Comparison of ENCODE assay signal across 7 mouse cellular contexts in genomic region chr8:95242826-95243571, GRCm38 (mm10). TPM values are rescaled to one million over a fixed set of nuclear protein-coding genes. Genes with fewer than 3 reads are reported as not detected.
DNase-seq lines count a peak whose midpoint lies in the region; ATAC-seq lines count a peak whose summit lies in the region.

No protein-coding gene starts in this region.

- 0 out of 2 replicates have a peak overlapping the region, but pooled peaks have one; percentile 15 for H3K4me2 ChIP-seq in hindbrain, embryonic 13.5 days
- H3K4me2 ChIP-seq in neural tube, embryonic 15.5 days: peak overlapping the region; percentile 38

- H3K9ac ChIP-seq in hindbrain, embryonic 13.5 days: peak overlapping the region; percentile 51; the same call in 1 of the 2 replicates
- no peak overlapping the region for H3K9ac ChIP-seq in neural tube, embryonic 15.5 days (replicated peaks)

- peak; percentile 80 for DNase-seq in Muller cell, postnatal 12 days (ENCODE audit: inconsistent ontology term)
- DNase-seq in adrenal gland, postnatal 25 days: peak; percentile 51
- DNase-seq in layer of hippocampus, postnatal 14 days (ENCODE audit: low spot score in 2 of 2): peak; percentile 72 to 92
- DNase-seq in urinary bladder, adult 18-20 months (ENCODE audit: low spot score in 2 of 2): no peak

- peak overlapping the region; percentile 96 for H3K27ac ChIP-seq in hindbrain, embryonic 13.5 days
- peak overlapping the region; percentile 88 for H3K27ac ChIP-seq in neural tube, embryonic 15.5 days (replicated peaks)

- H3K36me3 ChIP-seq in hindbrain, embryonic 13.5 days: no peaks in the 10 kb centered on the region
- no peaks in the 10 kb centered on the region for H3K36me3 ChIP-seq in neural tube, embryonic 15.5 days

- peaks cover 45% of the 10 kb centered on the region for H3K4me1 ChIP-seq in hindbrain, embryonic 13.5 days (replicated peaks)
- H3K4me1 ChIP-seq in neural tube, embryonic 15.5 days: peaks cover 36% of the 10 kb centered on the region

- 14% methylated on average over 12 of the region's 12 CpGs for WGBS in hindbrain, embryonic 13.5 days
- 9% methylated on average over 12 of the region's 12 CpGs for WGBS in neural tube, embryonic 15.5 days

- no peak overlapping the region for H3K4me3 ChIP-seq in hindbrain, embryonic 13.5 days
- no peak overlapping the region for H3K4me3 ChIP-seq in neural tube, embryonic 15.5 days (replicated peaks)

- no peaks in the 10 kb centered on the region for H3K27me3 ChIP-seq in hindbrain, embryonic 13.5 days
- no peaks in the 10 kb centered on the region for H3K27me3 ChIP-seq in neural tube, embryonic 15.5 days (replicated peaks)

- ATAC-seq in hindbrain, embryonic 13.5 days (ENCODE audit: low FRiP score): peak; percentile 93
- peak; percentile 84 for ATAC-seq in neural tube, embryonic 15.5 days (ENCODE audit: low FRiP score)
- no peak for ATAC-seq in megakaryocyte-erythroid progenitor cell, adult 5-6 weeks (replicated peaks; ENCODE audit: low FRiP score, low TSS enrichment, poor library complexity, severe bottlenecking)

- H3K9me3 ChIP-seq in hindbrain, embryonic 13.5 days: no peaks in the 10 kb centered on the region
- H3K9me3 ChIP-seq in neural tube, embryonic 15.5 days (replicated peaks): no peaks in the 10 kb centered on the region

RNA-seq across cellular contexts. Expression of gene Kifc3, which starts 40.4 kb away (rescaled TPM):
- 108 and 116 TPM in 2 replicates for total RNA-seq in adrenal gland, postnatal 25 days (2021)
- polyA plus RNA-seq in hindbrain, embryonic 13.5 days (2015; fragmentation: Nextera tagmentation; extraction: Ambion mirVana): 16.5 and 20.2 TPM in 2 replicates
- 10 to 100 TPM; 59.0 to 60.2 TPM for total RNA-seq in layer of hippocampus, postnatal 14 days (2021)
- polyA plus RNA-seq in neural tube, embryonic 15.5 days (2015; fragmentation: Nextera tagmentation; extraction: Ambion mirVana): 27.2 and 28.5 TPM in 2 replicates
- 0.99 TPM in 1 of 2 replicates, not detected in the other for total RNA-seq in megakaryocyte-erythroid progenitor cell, adult 5-6 weeks (2014; fragmentation: Nextera tagmentation)
- total RNA-seq in megakaryocyte-erythroid progenitor cell, adult 5-6 weeks (2017): 0.61 and 1.4 TPM in 2 replicates

Comparison
In these comparisons a context has a peak if more than half of its experiments do, and no peak if none do; other contexts are left out.
1. DNase-seq: peak in Muller cell, postnatal 12 days (single experiment), adrenal gland, postnatal 25 days (single experiment) and layer of hippocampus, postnatal 14 days (2 of 2); none in urinary bladder, adult 18-20 months (0 of 2).
2. RNA of gene Kifc3, which starts 40.4 kb away (total RNA-seq): 108 to 116 TPM in adrenal gland, postnatal 25 days and 59.0 to 60.2 TPM in layer of hippocampus, postnatal 14 days; 0.61 to 1.4 TPM in megakaryocyte-erythroid progenitor cell, adult 5-6 weeks; every median in the first group is over 10 times any median in the second.